Mouse (Mus musculus) forebrain, postnatal 0 days (tissue): Measurements from ENCODE around the gene Uspl1. TPM values are rescaled to one million over a fixed set of nuclear protein-coding genes. Genes with fewer than 3 reads are reported as not detected.
A peak's percentile ranks its signal among the peaks of the same experiment; 100 is the strongest.

Source experiments
- ATAC-seq: fragments of 200-750 bp; cut with Nextera tagmentation; 2 replicates; pipeline ENCODE4 v1.8.0; 2017; ENCODE audit warnings: mild to moderate bottlenecking, moderate library complexity
- DNase-seq: peaks from one replicate; pipeline ENCODE4 v3.0.0-alpha.2; 2015
- H3K27ac ChIP-seq: fragments of 300-500 bp; sonication (generic); 2 replicates; pipeline ENCODE4 v1.5.1; 2014; ENCODE audit warnings: low read depth, mild to moderate bottlenecking, antibody characterized with exemption, low read length, moderate library complexity, mixed read lengths
- H3K27me3 ChIP-seq: fragments of 300-500 bp; sonication (generic); 2 replicates; pipeline ENCODE4 v1.6.1; 2014; ENCODE audit warnings: mild to moderate bottlenecking, low read length, mixed read lengths; ENCODE audit not compliant: insufficient read depth
- H3K36me3 ChIP-seq: fragments of 300-500 bp; sonication (generic); 2 replicates; pipeline ENCODE4 v1.6.1; 2014; ENCODE audit warnings: mild to moderate bottlenecking, moderate library complexity; ENCODE audit not compliant: insufficient read depth
- H3K4me1 ChIP-seq: fragments of 300-500 bp; sonication (generic); 2 replicates; pipeline ENCODE4 v1.6.1; 2014; ENCODE audit warnings: antibody characterized with exemption; ENCODE audit not compliant: insufficient read depth
- H3K4me2 ChIP-seq: fragments of 300-500 bp; sonication (generic); 2 replicates; pipeline ENCODE4 v1.6.1; 2014; ENCODE audit warnings: low read depth, mild to moderate bottlenecking, moderate library complexity
- H3K4me3 ChIP-seq: fragments of 300-500 bp; sonication (generic); 2 replicates; pipeline ENCODE4 v1.5.1; 2014; ENCODE audit warnings: low read depth, low read length, mixed read lengths
- H3K9ac ChIP-seq: fragments of 300-500 bp; sonication (generic); 2 replicates; pipeline ENCODE4 v1.6.1; 2014; ENCODE audit warnings: mild to moderate bottlenecking
- H3K9me3 ChIP-seq: fragments of 300-500 bp; sonication (generic); 2 replicates; pipeline ENCODE4 v1.6.1; 2016; ENCODE audit warnings: low read length
- CTCF ChIP-seq: sonication (generic); IDR thresholded peaks from 2 replicates; pipeline ENCODE4 v1.5.1; 2016; ENCODE audit warnings: antibody characterized with exemption, control low read depth, low read depth
- WGBS: fragments of 180-500 bp; shearing (Covaris S2); extraction: QIAGEN DNeasy Blood & Tissue Kit; methylation state at CpG from one replicate; pipeline ENCODE4 v1.1.7; 2014; 5-methylcytosine and 5-hydroxymethylcytosine counted together
- polyA plus RNA-seq: library from polyadenylated mRNA; unstranded; fragments of >200 nt; fragmentation: Nextera tagmentation; extraction: Ambion mirVana; gene quantifications from 2 replicates; pipeline ENCODE4 v1.2.1, GENCODE M21; 2015
- total RNA-seq: library from RNA; depleted of rRNA; stranded (reverse); fragments of >200 nt; gene quantifications from 2 replicates; pipeline ENCODE4 v1.2.3, GENCODE M21; 2014

Uspl1 gene
- total and polyA plus RNA-seq, 2 experiments from 2014 or later: 41.8 to 61.3 TPM

GRCm38 (mm10) chr5:149242467-149242866 is 58.3 kb downstream of the Uspl1 start:
- 80% methylated on average over 5 of the region's 5 CpGs for WGBS
- no peak overlapping the region for H3K9ac ChIP-seq
- no peaks in the 10 kb centered on the region for H3K27me3 ChIP-seq
- TF ChIP-seq CTCF: no peak
- no peaks in the 10 kb centered on the region for H3K36me3 ChIP-seq
- no peaks in the 10 kb centered on the region for H3K4me1 ChIP-seq
- ATAC-seq (no peak), DNase-seq (no peak)
- no peak overlapping the region for H3K4me3 ChIP-seq
- H3K4me2 ChIP-seq: no peak overlapping the region
- H3K27ac ChIP-seq: no peak overlapping the region
- no peaks in the 10 kb centered on the region for H3K9me3 ChIP-seq

- Histone ChIP-seq H3K9ac (no peak overlapping the region), H3K4me1 (no peaks in the 10 kb centered on the region), H3K27ac (no peak overlapping the region), H3K9me3 (no peaks in the 10 kb centered on the region), H3K4me3 (no peak overlapping the region), H3K27me3 (no peaks in the 10 kb centered on the region), H3K36me3 (no peaks in the 10 kb centered on the region), H3K4me2 (no peak overlapping the region)
- no peak for ATAC-seq
- DNase-seq: no peak
- no peak for TF ChIP-seq CTCF
- 44% methylated on average over 4 of the region's 5 CpGs for WGBS
Observed at GRCm38 (mm10) chr5:149243053-149243452, 58.9 kb downstream of the Uspl1 start.

GRCm38 (mm10) chr5:149245391-149245964 is 61.3 kb downstream of the Uspl1 start:
- 62% methylated on average over 9 of the region's 9 CpGs for WGBS
- Histone ChIP-seq H3K4me3 (no peak overlapping the region), H3K4me1 (no peaks in the 10 kb centered on the region), H3K27ac (0 out of 2 replicates have a peak overlapping the region, but pooled peaks have one; percentile 9), H3K27me3 (no peaks in the 10 kb centered on the region), H3K4me2 (0 out of 2 replicates have a peak overlapping the region, but pooled peaks have one; percentile 19), H3K9ac (no peak overlapping the region), H3K9me3 (no peaks in the 10 kb centered on the region), H3K36me3 (no peaks in the 10 kb centered on the region)
- no peak for TF ChIP-seq CTCF
- ATAC-seq (no peak), DNase-seq (no peak)

- Histone ChIP-seq H3K4me3 (no peak overlapping the region), H3K27ac (0 out of 2 replicates have a peak overlapping the region, but pooled peaks have one; percentile 41)
- DNase-seq: peak; percentile 36
Observed at GRCm38 (mm10) chr5:149245965-149246470, 61.9 kb downstream of the Uspl1 start.

GRCm38 (mm10) chr5:149247047-149247904 is 63.1 kb downstream of the Uspl1 start:
- no peak for DNase-seq
- ATAC-seq: no peak
- H3K9me3 ChIP-seq: no peaks in the 10 kb centered on the region
- H3K36me3 ChIP-seq: no peaks in the 10 kb centered on the region
- no peaks in the 10 kb centered on the region for H3K27me3 ChIP-seq
- H3K4me3 ChIP-seq: no peak overlapping the region
- H3K4me2 ChIP-seq: no peak overlapping the region
- H3K27ac ChIP-seq: no peak overlapping the region
- 46% methylated on average over 20 of the region's 20 CpGs for WGBS
- no peak overlapping the region for H3K9ac ChIP-seq
- H3K4me1 ChIP-seq: no peaks in the 10 kb centered on the region
- TF ChIP-seq CTCF: no peak

More at GRCm38 (mm10) chr5:149245965-149246470, 61.9 kb downstream of the Uspl1 start:
- peak; percentile 62 for ATAC-seq
- no peak for TF ChIP-seq CTCF
- Histone ChIP-seq H3K4me2 (peak overlapping the region; percentile 19; the same call in 1 of the 2 replicates), H3K9ac (no peak overlapping the region), H3K27me3 (no peaks in the 10 kb centered on the region), H3K9me3 (no peaks in the 10 kb centered on the region), H3K36me3 (no peaks in the 10 kb centered on the region), H3K4me1 (no peaks in the 10 kb centered on the region)
- 27% methylated on average over 16 of the region's 16 CpGs for WGBS

- Histone ChIP-seq H3K27me3 (no peaks in the 10 kb centered on the region), H3K9me3 (no peaks in the 10 kb centered on the region), H3K4me1 (no peaks in the 10 kb centered on the region), H3K4me3 (no peak overlapping the region), H3K27ac (no peak overlapping the region), H3K9ac (no peak overlapping the region), H3K36me3 (no peaks in the 10 kb centered on the region), H3K4me2 (no peak overlapping the region)
- ATAC-seq: no peak
- 82% methylated on average over 3 of the region's 3 CpGs for WGBS
- no peak for DNase-seq
- TF ChIP-seq CTCF: no peak
Observed at GRCm38 (mm10) chr5:149252303-149252702, 68.2 kb downstream of the Uspl1 start.

- DNase-seq (no peak), ATAC-seq (no peak)
- H3K9me3 ChIP-seq: no peaks in the 10 kb centered on the region
- H3K27me3 ChIP-seq: no peaks in the 10 kb centered on the region
- H3K9ac ChIP-seq: no peak overlapping the region
- no peak overlapping the region for H3K4me3 ChIP-seq
- no peaks in the 10 kb centered on the region for H3K4me1 ChIP-seq
- no peak overlapping the region for H3K27ac ChIP-seq
- no peak for TF ChIP-seq CTCF
- no peak overlapping the region for H3K4me2 ChIP-seq
- no peaks in the 10 kb centered on the region for H3K36me3 ChIP-seq
- WGBS: 79% methylated on average over 2 of the region's 2 CpGs
Observed at GRCm38 (mm10) chr5:149253491-149253890, 69.3 kb downstream of the Uspl1 start.
